Mouse (Mus musculus): ENCODE measurements around the gene Gm28308.
A peak's percentile ranks its signal among the peaks of the same experiment; 100 is the strongest.

GRCm38 (mm10) chr6:52186500-52186899 is 26.6 kb downstream of the Gm28308 start:
- TF ChIP-seq CTCF (IDR thresholded peaks at IDR 0.05) (peak; percentile 36), EP300 (IDR thresholded peaks at IDR 0.05) (no peak)

All from lung, postnatal 0 days (tissue).